Mouse (Mus musculus) lung, postnatal 10 days (tissue): ENCODE measurements around the gene Cd200r1.

Experiments
- DNase-seq: peaks from one replicate; pipeline ENCODE4 v3.0.0; 2021

Cd200r1 gene

GRCm38 (mm10) chr16:44765555-44766319 lies at the start of gene Cd200r1:
Cd200r1 (plus strand) TSS chr16:44765736.
- no peak for DNase-seq

DNA sequence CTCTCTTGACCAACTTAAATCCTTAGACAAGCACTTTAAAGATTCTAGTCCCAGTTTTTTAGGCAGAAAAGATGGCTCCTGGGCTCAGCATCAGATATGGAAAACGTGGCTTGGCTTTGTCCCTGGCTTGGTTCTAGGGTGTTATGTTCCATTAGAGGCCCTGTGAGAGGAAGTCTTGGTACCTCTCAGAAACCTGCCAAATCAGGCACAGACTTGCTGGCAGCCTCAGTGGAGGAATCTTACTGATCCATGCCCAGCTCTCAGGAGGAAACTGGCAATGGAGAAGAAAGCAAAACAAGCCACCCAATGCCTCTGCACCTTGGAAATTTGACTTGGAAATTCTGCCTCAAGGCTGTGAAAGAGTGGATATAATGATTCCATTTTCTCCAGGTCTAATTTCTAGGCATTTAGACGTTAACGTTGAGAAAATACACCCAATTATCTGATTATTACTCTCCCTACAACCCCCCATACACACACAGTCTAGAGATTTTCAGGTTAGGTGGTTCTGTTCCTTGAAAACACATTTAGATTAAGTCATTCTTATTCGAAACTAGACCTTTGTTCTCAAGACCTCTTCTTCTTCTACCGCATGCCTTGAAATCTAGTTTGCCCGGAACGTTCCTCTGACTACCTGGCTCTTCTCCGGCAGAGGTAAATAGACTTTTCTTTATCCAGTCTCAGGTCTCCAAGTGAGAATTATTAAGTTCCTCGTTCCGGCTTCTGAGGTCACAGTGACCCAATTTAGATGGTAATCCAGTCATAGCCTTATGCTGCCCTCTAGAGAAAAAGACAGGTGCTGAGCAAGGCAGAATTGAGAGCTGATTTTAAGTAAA lies 49.0 kb upstream of the Cd200r1 start:
- DNase-seq, result peak; percentile 61

DNA sequence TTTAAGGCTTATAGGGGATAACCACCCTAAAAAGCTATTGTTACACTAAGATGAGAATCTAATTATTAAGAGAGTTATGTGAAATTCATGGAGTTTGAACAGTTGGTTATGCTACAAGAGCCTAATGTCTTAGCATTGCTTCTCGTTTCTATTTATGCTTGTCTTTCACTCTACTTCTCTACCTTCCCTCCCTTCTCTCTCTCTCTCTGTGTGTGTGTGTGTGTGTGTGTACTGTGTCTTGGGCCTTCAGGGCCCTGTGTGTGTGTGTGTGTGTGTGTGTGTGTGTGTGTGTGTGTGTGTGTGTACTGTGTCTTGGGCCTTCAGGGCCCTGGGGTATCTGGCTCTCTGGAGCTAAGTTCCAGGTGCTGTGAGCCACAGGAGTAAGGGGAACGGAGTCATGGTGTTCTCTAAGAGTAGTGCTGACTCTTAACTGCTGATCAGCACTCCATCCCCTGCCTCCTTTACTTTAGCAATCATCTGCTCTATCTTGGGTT lies 48.3 kb upstream of the Cd200r1 start:
- no peak for DNase-seq

DNA sequence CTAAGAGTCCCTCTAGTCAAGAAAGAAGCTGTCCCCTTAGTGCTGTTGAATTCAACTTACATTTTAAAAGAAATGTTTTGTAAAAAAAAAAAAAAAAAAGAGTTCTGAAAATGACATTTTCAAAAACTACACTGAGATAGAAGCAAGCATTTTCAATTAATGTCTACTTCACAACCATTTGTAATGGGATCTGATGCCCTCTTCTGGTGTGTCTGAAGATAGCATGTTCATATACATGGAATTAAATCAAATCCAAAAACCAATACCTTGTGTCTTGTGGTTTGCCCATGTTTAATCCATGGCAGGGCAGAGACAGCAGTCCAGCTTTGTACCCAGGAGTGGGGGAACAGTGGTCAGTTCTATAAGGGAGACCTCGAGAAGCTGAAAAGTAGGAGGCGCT lies 47.7 kb upstream of the Cd200r1 start:
- no peak for DNase-seq

DNA sequence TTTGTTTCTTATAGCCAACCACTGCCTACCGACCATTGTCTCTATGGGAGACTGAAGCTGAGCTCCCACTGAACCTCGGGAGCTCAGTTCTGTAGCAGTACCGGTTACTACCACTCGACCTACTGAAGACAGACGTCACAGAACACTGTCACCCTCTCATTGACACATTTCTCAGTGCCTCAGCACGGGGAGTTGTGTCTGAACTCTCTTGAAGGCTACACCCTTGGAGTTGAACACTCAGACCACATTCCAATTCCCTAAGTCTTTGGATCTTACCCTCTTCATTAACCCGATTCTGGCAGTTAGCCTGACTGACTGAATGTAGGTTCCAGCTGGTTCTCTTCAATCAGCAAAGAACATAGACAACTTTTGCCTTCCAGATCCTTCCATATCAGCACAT lies 46.2 kb upstream of the Cd200r1 start:
- peak; percentile 74 for DNase-seq

DNA sequence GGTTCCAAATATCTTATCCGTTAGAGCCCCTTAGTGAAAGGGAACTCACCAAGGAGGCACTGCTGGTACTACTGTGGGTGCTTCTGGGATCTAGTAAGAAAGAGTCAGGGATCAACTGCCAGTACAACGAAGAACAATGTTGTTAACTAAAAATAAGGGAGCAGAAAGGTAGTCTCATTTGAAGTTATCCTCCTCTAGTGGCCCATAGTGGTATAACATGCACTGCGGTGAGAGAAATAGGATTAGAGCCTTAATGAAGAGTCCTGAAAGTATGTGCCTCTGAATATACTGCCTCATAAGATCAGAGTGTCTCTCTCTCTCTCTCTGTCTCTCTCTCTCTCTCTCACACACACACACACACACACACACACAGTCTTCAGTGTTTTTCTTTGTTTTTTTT lies 45.0 kb upstream of the Cd200r1 start:
- peak; percentile 28 for DNase-seq

DNA sequence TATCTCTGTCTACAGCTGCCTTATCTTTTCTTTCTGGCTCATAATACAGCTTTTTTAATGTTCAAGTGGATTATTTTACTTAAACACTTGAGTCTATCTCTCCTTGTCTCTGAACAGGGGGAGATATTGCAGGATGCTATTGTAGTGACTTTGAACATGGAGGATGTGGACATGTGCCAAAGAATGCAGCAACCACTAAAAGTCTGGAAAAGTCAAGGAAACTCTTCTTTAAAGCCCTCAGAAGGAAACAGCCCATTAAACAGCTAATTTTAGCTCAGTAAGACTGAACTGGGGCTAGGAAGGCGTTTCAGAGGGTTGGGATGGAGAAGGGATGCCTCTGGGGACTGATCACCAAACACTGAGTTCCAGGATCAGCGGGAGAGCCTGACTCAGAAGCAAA lies 42.9 kb upstream of the Cd200r1 start:
- no peak for DNase-seq

DNA sequence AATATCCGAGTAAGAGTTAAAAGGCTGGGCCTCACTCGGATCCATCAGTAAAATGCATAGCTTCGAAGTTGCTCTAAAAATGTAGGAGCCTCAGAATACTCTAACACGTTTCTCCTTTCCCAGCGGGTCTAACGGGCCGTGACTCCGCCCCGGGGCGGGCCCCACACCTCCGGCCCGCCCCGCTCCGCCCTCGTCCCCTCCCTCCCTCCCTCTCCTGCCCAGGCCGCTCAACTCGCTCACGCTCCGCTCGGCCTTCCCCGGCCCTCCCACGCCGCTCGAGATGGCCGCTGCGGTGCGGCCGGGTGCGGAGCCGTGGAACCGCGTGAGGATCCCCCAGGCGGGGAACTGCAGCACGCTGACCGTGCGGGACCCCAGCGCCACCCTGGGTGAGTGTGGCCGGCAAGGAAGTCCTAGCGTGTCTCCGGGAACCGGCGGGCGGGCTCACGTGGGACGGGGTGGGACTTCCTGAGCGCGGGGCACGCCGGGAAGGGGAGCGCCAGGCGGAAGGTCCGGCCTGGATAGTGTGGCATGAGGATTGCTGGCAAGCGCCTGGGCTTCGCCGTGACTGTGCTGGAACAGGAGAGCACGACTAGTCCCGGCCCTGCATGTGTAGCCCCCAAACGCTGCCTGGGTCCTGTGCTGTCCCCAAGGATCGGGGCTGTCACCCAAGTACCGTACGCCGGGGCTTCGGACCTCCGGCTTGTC lies 41.3 kb upstream of the Cd200r1 start, which contains the start of gene Nepro:
Nepro (plus strand) TSS at position 219 of the 705 bp plus-strand sequence.
- peak; percentile 96 for DNase-seq

GRCm38 (mm10) chr16:44724847-44725246 lies 40.7 kb upstream of the Cd200r1 start:
- DNase-seq, result peak; percentile 39

DNA sequence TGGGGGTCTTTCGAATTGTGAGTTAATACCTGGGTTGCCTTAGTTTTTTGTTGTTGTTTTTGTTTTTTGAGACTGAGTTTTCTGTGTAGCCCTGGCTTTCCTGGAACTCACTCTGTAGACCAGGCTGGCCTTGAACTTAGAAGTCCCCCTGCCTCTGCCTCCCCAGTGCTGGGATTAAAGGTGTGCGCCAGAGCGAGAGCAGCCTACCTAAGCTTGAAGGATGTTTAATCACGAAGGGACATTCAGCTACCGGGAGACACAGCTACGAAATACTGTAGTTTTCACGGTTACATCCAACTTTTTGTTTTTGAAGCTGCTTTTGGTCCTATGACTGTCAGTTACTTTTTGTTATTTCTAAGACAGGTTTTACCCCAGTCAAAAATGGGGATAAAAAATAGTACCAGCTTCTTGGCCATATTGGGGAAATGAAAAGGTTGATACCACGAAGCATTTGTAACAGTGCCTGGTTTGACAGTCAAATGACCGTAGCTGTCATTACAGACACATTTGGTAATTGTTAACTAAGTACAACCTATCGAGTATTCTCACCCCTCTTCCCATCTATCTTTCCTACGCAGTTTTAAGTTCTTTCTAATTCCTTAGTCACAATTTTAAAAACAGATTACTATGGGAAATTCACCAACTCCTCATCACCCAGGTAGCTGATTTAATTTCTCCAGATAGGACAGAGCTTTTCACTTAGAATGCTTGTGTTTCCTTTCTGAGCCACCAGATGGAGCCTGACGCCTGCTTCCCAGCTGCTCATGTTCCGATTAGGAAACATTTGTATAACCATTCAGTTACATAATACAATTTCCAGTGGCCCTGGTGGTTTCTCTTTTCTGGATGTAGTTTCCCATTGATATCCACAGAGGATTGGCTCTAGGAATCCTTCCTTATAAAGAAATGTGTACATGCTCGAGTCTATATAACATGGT lies 40.0 kb upstream of the Cd200r1 start:
- peak; percentile 88 for DNase-seq

DNA sequence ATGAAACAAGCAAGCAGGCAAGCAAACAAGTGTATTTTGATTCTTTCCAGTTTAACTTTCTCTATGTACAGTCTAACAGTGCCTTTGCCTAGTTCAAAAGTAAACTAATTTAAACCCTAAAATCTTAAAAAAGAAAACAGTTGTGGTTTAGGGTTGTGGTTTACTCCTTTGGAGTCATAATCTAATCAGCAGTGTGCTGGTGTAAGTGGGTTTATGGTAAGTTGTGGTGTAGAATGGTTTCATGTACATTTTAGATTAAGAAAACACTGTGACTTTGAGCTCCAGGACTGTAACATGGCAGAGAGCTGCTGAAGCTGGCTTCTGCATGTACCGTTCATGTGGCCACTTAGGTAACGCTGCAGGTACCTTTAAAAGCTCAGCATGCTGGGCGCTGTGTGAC lies 38.0 kb upstream of the Cd200r1 start:
- DNase-seq, result no peak

DNA sequence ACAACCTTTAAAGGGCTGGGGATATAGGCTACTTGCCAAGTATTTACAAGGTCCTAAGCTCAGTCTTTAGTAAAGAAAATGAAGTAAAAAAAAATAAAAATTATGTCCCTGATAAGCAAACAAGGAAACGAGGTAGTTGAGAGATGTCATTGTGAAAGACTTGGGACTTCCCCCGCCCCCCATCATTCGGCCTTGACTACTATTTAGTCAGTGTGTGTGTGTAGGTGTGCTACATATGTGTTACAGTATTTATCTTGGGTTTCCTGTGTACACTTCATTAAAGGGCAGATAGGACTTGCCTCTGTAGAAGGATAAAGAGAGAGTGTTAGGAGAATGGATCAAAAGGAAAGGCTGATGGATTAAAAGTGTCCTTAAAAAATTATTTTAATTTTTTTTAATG lies 31.5 kb upstream of the Cd200r1 start:
- no peak for DNase-seq

DNA sequence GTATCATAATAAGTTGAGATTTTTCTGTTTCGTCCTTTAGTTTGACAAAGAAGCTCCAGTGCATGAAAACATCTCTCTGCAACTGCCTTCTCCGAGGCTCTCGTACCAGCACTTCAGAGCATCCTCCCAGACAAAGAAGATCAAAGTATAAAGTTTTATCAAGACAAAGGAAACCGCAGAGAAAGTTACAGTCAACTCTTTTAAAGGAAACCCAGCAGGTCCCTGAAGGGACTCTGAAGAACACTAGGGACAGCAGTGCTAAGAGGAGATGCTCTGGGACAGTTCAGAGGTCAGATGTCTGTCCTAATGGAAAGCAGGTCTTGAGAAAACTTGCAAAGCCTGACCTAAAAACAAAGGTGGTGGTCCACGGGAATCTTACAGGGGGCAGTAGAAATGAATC lies 29.9 kb upstream of the Cd200r1 start:
- no peak for DNase-seq

GRCm38 (mm10) chr16:44736118-44736517 lies 29.4 kb upstream of the Cd200r1 start:
- no peak for DNase-seq

DNA sequence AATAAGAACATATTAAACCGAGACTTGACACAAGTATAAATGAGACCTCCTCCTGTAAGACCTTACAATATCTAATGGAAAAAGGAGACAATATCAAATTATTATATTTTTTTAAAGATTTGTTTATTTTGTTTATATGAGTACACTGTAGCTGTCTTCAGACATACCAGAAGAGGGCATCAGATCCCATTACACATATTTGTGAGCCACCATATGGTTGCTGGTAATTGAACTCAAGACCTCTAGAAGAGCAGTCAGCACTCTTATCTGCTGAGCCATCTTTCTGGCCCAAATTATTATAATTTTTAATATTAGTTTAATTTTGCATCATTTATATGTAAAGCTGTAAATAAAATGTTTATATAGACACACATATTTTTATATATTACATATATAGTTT lies 22.8 kb upstream of the Cd200r1 start:
- DNase-seq, result no peak

DNA sequence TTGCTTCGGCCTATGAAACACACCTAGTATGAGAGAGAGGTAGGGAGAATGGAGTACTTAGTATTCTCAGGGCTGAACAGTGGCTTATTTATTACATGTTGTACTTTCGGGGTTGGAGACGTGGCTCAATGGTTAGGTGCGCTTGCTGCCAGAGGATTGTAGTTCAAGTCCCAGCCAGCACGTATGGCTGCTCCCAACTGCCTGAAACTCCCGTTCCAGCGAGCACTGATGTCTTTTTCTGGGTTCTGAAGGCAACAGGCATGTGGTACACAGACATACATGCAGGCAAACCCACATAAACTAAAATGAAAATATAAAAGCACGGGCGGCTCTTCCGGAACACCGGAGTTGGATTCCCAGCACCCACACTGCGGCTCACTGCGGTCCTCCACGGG lies 20.1 kb upstream of the Cd200r1 start:
- no peak for DNase-seq

- peak; percentile 90 for DNase-seq
These were observed 19.5 kb upstream of the Cd200r1 start, which contains the start of gene Gtpbp8 for GRCm38 (mm10) chr16:44745866-44746562. Gtpbp8 (minus strand) TSS chr16:44746363.

GRCm38 (mm10) chr16:44748007-44748406 lies 17.5 kb upstream of the Cd200r1 start:
- no peak for DNase-seq

DNA sequence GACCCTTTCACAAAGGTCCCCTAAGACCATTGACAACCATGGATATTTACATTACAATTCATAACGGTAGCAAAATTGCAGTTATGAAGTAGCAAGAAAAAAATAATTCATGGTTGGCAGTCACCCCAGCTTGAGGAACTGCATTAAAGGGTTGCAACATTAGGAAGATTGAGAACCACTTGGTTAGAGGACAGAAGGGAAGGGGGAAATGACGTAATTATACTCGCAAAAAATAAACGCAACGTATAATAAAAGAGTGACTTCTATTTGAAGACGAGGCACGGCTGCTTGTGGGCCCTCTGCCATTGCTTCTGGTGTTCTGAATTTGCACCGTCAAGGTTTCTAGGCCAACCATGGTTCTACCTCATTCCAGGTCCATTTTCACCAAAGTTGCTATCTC lies 7.8 kb upstream of the Cd200r1 start:
- DNase-seq, result no peak

DNA sequence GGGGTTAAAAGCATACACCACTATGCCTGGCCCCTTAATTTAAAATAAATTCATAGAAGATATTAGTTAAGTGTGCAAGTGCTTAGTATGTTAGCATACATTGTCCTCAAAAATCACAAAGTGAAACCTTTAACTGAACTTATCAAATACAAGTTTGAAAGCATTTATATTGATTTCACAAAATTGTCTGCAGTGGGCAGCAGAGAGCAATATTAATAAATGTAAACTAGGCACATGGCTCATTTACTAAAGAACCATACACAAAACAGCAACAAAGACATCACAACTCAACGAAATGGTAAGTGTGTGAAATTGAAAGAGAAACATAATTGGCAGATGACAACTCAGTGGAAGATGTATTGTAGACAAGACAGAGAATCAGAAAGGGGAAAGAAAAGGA lies 3.7 kb upstream of the Cd200r1 start:
- no peak for DNase-seq

- DNase-seq, result no peak
These were observed 870 bp downstream of the Cd200r1 start for GRCm38 (mm10) chr16:44766320-44766892.
